Mouse (Mus musculus) ovary, postnatal 10 days (tissue): Measurements from ENCODE around the gene Abhd11.
A peak's percentile ranks its signal among the peaks of the same experiment; 100 is the strongest.
"Not testable (repeated sequence)": the region's sequence is repeated elsewhere in the genome, so short reads cannot be mapped to it uniquely, and the experiment has no call there.

Experiments used
- DNase-seq: peaks from one replicate; pipeline ENCODE4 v3.0.0; 2022; ENCODE audit warnings: low spot score

Abhd11 gene

GRCm38 (mm10) chr5:135008671-135009589 is at the start of gene Abhd11:
Gene Abhd11 (plus strand): TSS chr5:135009152.
- DNase-seq = peak; percentile 79

- no peak for DNase-seq
Measured at GRCm38 (mm10) chr5:134960430-134960829, 48.5 kb upstream of the Abhd11 start.

GRCm38 (mm10) chr5:134961519-134961918 is 47.4 kb upstream of the Abhd11 start:
- DNase-seq = no peak

GRCm38 (mm10) chr5:134963546-134963945 is 45.4 kb upstream of the Abhd11 start:
- no peak for DNase-seq

- not testable (repeated sequence) for DNase-seq
Measured at GRCm38 (mm10) chr5:134964655-134965054, 44.3 kb upstream of the Abhd11 start.

- no peak for DNase-seq
Measured at GRCm38 (mm10) chr5:134965473-134965851, 43.5 kb upstream of the Abhd11 start.

GRCm38 (mm10) chr5:134965852-134966821 is 42.8 kb upstream of the Abhd11 start:
- no peak for DNase-seq

GRCm38 (mm10) chr5:134967164-134967944 is 41.6 kb upstream of the Abhd11 start:
- no peak for DNase-seq

GRCm38 (mm10) chr5:134970671-134971070 is 38.3 kb upstream of the Abhd11 start:
- no peak for DNase-seq

GRCm38 (mm10) chr5:134973081-134973480 is 35.9 kb upstream of the Abhd11 start:
- no peak for DNase-seq

GRCm38 (mm10) chr5:134973526-134973925 is 35.4 kb upstream of the Abhd11 start:
- no peak for DNase-seq

- DNase-seq = no peak
Measured at GRCm38 (mm10) chr5:134974294-134974693, 34.7 kb upstream of the Abhd11 start.

- no peak for DNase-seq
Measured at GRCm38 (mm10) chr5:134974921-134975320, 34.0 kb upstream of the Abhd11 start.

- DNase-seq = no peak
Measured at GRCm38 (mm10) chr5:134976164-134976563, 32.8 kb upstream of the Abhd11 start.

- no peak for DNase-seq
Measured at GRCm38 (mm10) chr5:134976577-134977250, 32.2 kb upstream of the Abhd11 start.

GRCm38 (mm10) chr5:134977837-134978236 is 31.1 kb upstream of the Abhd11 start:
- no peak for DNase-seq

GRCm38 (mm10) chr5:134981149-134981548 is 27.8 kb upstream of the Abhd11 start:
- no peak for DNase-seq

GRCm38 (mm10) chr5:134983111-134983510 is 25.8 kb upstream of the Abhd11 start:
- no peak for DNase-seq

GRCm38 (mm10) chr5:134983771-134984170 is 25.2 kb upstream of the Abhd11 start:
- DNase-seq = no peak

GRCm38 (mm10) chr5:134985633-134986297 is 23.2 kb upstream of the Abhd11 start, which contains the start of gene Cldn3:
Gene Cldn3 (plus strand): TSS chr5:134986214.
- no peak for DNase-seq
